Mouse (Mus musculus) limb, embryonic 12.5 days (tissue): ENCODE measurements around the gene Haspin. TPM values are rescaled to one million over a fixed set of nuclear protein-coding genes. Genes with fewer than 3 reads are reported as not detected.

Source experiments
- ATAC-seq: fragments of 200-750 bp; cut with Nextera tagmentation; 2 replicates; pipeline ENCODE4 v1.8.0; 2017; ENCODE audit warnings: low read depth, moderate TSS enrichment; ENCODE audit not compliant: insufficient number of reproducible peaks, insufficient read depth, low FRiP score, low TSS enrichment
- H3K27ac ChIP-seq: fragments of 300-500 bp; sonication (generic); 2 replicates; pipeline ENCODE4 v1.5.1; 2016; ENCODE audit warnings: mild to moderate bottlenecking, moderate library complexity
- H3K27me3 ChIP-seq: fragments of 300-500 bp; sonication (generic); 2 replicates; pipeline ENCODE4 v1.6.1; 2016; ENCODE audit warnings: mild to moderate bottlenecking, moderate library complexity
- H3K36me3 ChIP-seq: fragments of 300-500 bp; sonication (generic); 2 replicates; pipeline ENCODE4 v1.6.1; 2016; ENCODE audit warnings: mild to moderate bottlenecking, moderate library complexity
- H3K4me1 ChIP-seq: fragments of 300-500 bp; sonication (generic); replicated peaks from 2 replicates; pipeline ENCODE4 v1.6.1; 2016
- H3K4me2 ChIP-seq: fragments of 300-500 bp; sonication (generic); 2 replicates; pipeline ENCODE4 v1.6.1; 2016; ENCODE audit warnings: mild to moderate bottlenecking, moderate library complexity
- H3K4me3 ChIP-seq: fragments of 300-500 bp; sonication (generic); replicated peaks from 2 replicates; pipeline ENCODE4 v1.5.1; 2016; ENCODE audit warnings: mild to moderate bottlenecking
- H3K9ac ChIP-seq: fragments of 300-500 bp; sonication (generic); replicated peaks from 2 replicates; pipeline ENCODE4 v1.6.1; 2016; ENCODE audit warnings: mild to moderate bottlenecking, moderate library complexity
- H3K9me3 ChIP-seq: fragments of 300-500 bp; sonication (generic); 2 replicates; pipeline ENCODE4 v1.6.1; 2016; ENCODE audit warnings: mild to moderate bottlenecking, moderate library complexity
- WGBS: fragments of 180-500 bp; shearing (Covaris S2); methylation state at CpG from one replicate; pipeline ENCODE4 v1.1.7; 2016; 5-methylcytosine and 5-hydroxymethylcytosine counted together
- polyA plus RNA-seq: library from polyadenylated mRNA; unstranded; fragments of >200 nt; fragmentation: Nextera tagmentation; extraction: Ambion mirVana; gene quantifications from 2 replicates; pipeline ENCODE4 v1.2.1, GENCODE M21; 2016

Haspin gene
- 19.7 and 21.6 TPM in 2 replicates for polyA plus RNA-seq

GRCm38 (mm10) chr11:73137591-73138501 is at the start of gene Haspin:
TSS of gene Haspin (minus strand) at chr11:73138294.
- peak within 1 kb of the TSS; percentile 83 for H3K9ac ChIP-seq
- H3K27me3 ChIP-seq = no peaks in the 10 kb centered on the region
- H3K9me3 ChIP-seq = no peaks in the 10 kb centered on the region
- H3K36me3 ChIP-seq = peaks cover 19% of the 10 kb centered on the region
- peak within 1 kb of the TSS; percentile 88 for H3K4me3 ChIP-seq
- H3K4me2 ChIP-seq = peak within 1 kb of the TSS; percentile 82
- under 1% methylated on average over 84 of the region's 84 CpGs for WGBS
- H3K27ac ChIP-seq = no peak within 1 kb of the TSS
- ATAC-seq = peak; percentile 69
- peaks cover 28% of the 10 kb centered on the region for H3K4me1 ChIP-seq

- Histone ChIP-seq H3K9me3 (no peaks in the 10 kb centered on the region), H3K9ac (no peak overlapping the region), H3K27ac (no peak overlapping the region), H3K4me2 (no peak overlapping the region), H3K4me1 (no peaks in the 10 kb centered on the region), H3K36me3 (peaks cover 92% of the 10 kb centered on the region), H3K4me3 (no peak overlapping the region), H3K27me3 (no peaks in the 10 kb centered on the region)
- no peak for ATAC-seq
- 90% methylated on average over 6 of the region's 6 CpGs for WGBS
Observed at GRCm38 (mm10) chr11:73187231-73187630, 49.1 kb upstream of the Haspin start.

GRCm38 (mm10) chr11:73185872-73186615 is 48.0 kb upstream of the Haspin start:
- no peak overlapping the region for H3K27ac ChIP-seq
- H3K4me3 ChIP-seq = no peak overlapping the region
- ATAC-seq = no peak
- H3K9me3 ChIP-seq = no peaks in the 10 kb centered on the region
- H3K27me3 ChIP-seq = no peaks in the 10 kb centered on the region
- no peak overlapping the region for H3K9ac ChIP-seq
- H3K36me3 ChIP-seq = peaks cover 86% of the 10 kb centered on the region
- no peaks in the 10 kb centered on the region for H3K4me1 ChIP-seq
- WGBS = 92% methylated on average over 10 of the region's 10 CpGs
- no peak overlapping the region for H3K4me2 ChIP-seq

- Histone ChIP-seq H3K4me3 (peak overlapping the region; percentile 85), H3K9me3 (no peaks in the 10 kb centered on the region), H3K27ac (peak overlapping the region; percentile 96), H3K4me1 (peaks cover 25% of the 10 kb centered on the region), H3K9ac (peak overlapping the region; percentile 69), H3K36me3 (peaks cover 33% of the 10 kb centered on the region), H3K4me2 (peak overlapping the region; percentile 68), H3K27me3 (no peaks in the 10 kb centered on the region)
- 2% methylated on average over 2 of the region's 2 CpGs for WGBS
- no peak for ATAC-seq
Observed at GRCm38 (mm10) chr11:73177895-73178294, 39.8 kb upstream of the Haspin start.

GRCm38 (mm10) chr11:73177509-73177875 is 39.4 kb upstream of the Haspin start:
- Histone ChIP-seq H3K4me2 (peak overlapping the region; percentile 68), H3K36me3 (peaks cover 30% of the 10 kb centered on the region), H3K27ac (peak overlapping the region; percentile 96), H3K27me3 (no peaks in the 10 kb centered on the region), H3K4me3 (peak overlapping the region; percentile 85), H3K9ac (peak overlapping the region; percentile 69), H3K9me3 (no peaks in the 10 kb centered on the region), H3K4me1 (peaks cover 25% of the 10 kb centered on the region)
- ATAC-seq = peak; percentile 81
- 0% methylated on average over 28 of the region's 28 CpGs for WGBS

- H3K4me2 ChIP-seq = peak within 1 kb of the TSS; percentile 76
- under 1% methylated on average over 81 of the region's 81 CpGs for WGBS
Observed at GRCm38 (mm10) chr11:73176608-73177508, 38.8 kb upstream of the Haspin start, which contains the start of the genes Emc6 and Tax1bp3. TSS of gene Emc6 (minus strand) at chr11:73177037. TSS of gene Tax1bp3 (plus strand) at chr11:73177083.

GRCm38 (mm10) chr11:73176186-73176585 is 38.1 kb upstream of the Haspin start:
- peak overlapping the region; percentile 86 for H3K9ac ChIP-seq
- H3K27ac ChIP-seq = peak overlapping the region; percentile 90
- peak overlapping the region; percentile 76 for H3K4me2 ChIP-seq
- no peaks in the 10 kb centered on the region for H3K27me3 ChIP-seq
- H3K4me3 ChIP-seq = peak overlapping the region; percentile 85
- 2% methylated on average over 15 of the region's 15 CpGs for WGBS
- H3K4me1 ChIP-seq = peaks cover 35% of the 10 kb centered on the region
- no peak for ATAC-seq
- H3K9me3 ChIP-seq = no peaks in the 10 kb centered on the region
- H3K36me3 ChIP-seq = peaks cover 29% of the 10 kb centered on the region

More at GRCm38 (mm10) chr11:73176608-73177508, 38.8 kb upstream of the Haspin start, which contains the start of the genes Emc6 and Tax1bp3:
- Histone ChIP-seq H3K36me3 (peaks cover 24% of the 10 kb centered on the region), H3K27me3 (no peaks in the 10 kb centered on the region), H3K4me1 (peaks cover 31% of the 10 kb centered on the region), H3K27ac (peak within 1 kb of the TSS; percentile 96), H3K4me3 (peak within 1 kb of the TSS; percentile 85), H3K9ac (peak within 1 kb of the TSS; percentile 86), H3K9me3 (no peaks in the 10 kb centered on the region)
- ATAC-seq = peak; percentile 98

GRCm38 (mm10) chr11:73175612-73176011 is 37.5 kb upstream of the Haspin start:
- Histone ChIP-seq H3K36me3 (peaks cover 31% of the 10 kb centered on the region), H3K4me1 (peaks cover 35% of the 10 kb centered on the region), H3K27ac (no peak overlapping the region), H3K4me2 (peak overlapping the region; percentile 76), H3K4me3 (peak overlapping the region; percentile 85), H3K27me3 (no peaks in the 10 kb centered on the region), H3K9ac (peak overlapping the region; percentile 86), H3K9me3 (no peaks in the 10 kb centered on the region)
- WGBS = 42% methylated on average over 8 of the region's 8 CpGs
- no peak for ATAC-seq

- no peak for ATAC-seq
- Histone ChIP-seq H3K9ac (no peak overlapping the region), H3K9me3 (no peaks in the 10 kb centered on the region), H3K4me1 (peaks cover 23% of the 10 kb centered on the region), H3K4me2 (no peak overlapping the region), H3K36me3 (peaks cover 33% of the 10 kb centered on the region; the same call in 1 of the 2 replicates), H3K4me3 (no peak overlapping the region), H3K27me3 (no peaks in the 10 kb centered on the region), H3K27ac (peak overlapping the region; percentile 12; the same call in 1 of the 2 replicates)
- 64% methylated on average over 5 of the region's 5 CpGs for WGBS
Observed at GRCm38 (mm10) chr11:73172186-73172585, 34.1 kb upstream of the Haspin start.

- 45% methylated on average over 4 of the region's 4 CpGs for WGBS
- no peaks in the 10 kb centered on the region for H3K9me3 ChIP-seq
Observed at GRCm38 (mm10) chr11:73169231-73169630, 31.1 kb upstream of the Haspin start.

More at GRCm38 (mm10) chr11:73169231-73169630, 31.1 kb upstream of the Haspin start:
- no peak overlapping the region for H3K4me2 ChIP-seq
- no peak overlapping the region for H3K27ac ChIP-seq
- no peak overlapping the region for H3K4me3 ChIP-seq
- no peak for ATAC-seq
- peaks cover 25% of the 10 kb centered on the region; the same call in 1 of the 2 replicates for H3K36me3 ChIP-seq
- 0 out of 2 replicates have a peak, but pooled peaks cover 9% of the 10 kb centered on the region for H3K4me1 ChIP-seq
- H3K9ac ChIP-seq = no peak overlapping the region
- H3K27me3 ChIP-seq = no peaks in the 10 kb centered on the region
